Mouse (Mus musculus) thymus, adult 2 months (tissue): ENCODE data around the gene Galntl5.

Experiments
- CTCF ChIP-seq: fragments of 200-500 bp; IDR thresholded peaks from 2 replicates; pipeline ENCODE4 v1.5.1; 2012; ENCODE audit warnings: mild to moderate bottlenecking, control low read depth, low read length, moderate library complexity, borderline replicate concordance; ENCODE audit not compliant: control insufficient read depth, poor library complexity, insufficient read depth; ENCODE audit errors: extremely low read depth
- POLR2A ChIP-seq: fragments of 200-500 bp; IDR thresholded peaks from 2 replicates; pipeline ENCODE4 v1.6.1; 2012; ENCODE audit warnings: mild to moderate bottlenecking, low read length, control low read depth, moderate library complexity; ENCODE audit not compliant: control insufficient read depth, poor library complexity, insufficient read depth; ENCODE audit errors: extremely low read depth

DNA sequence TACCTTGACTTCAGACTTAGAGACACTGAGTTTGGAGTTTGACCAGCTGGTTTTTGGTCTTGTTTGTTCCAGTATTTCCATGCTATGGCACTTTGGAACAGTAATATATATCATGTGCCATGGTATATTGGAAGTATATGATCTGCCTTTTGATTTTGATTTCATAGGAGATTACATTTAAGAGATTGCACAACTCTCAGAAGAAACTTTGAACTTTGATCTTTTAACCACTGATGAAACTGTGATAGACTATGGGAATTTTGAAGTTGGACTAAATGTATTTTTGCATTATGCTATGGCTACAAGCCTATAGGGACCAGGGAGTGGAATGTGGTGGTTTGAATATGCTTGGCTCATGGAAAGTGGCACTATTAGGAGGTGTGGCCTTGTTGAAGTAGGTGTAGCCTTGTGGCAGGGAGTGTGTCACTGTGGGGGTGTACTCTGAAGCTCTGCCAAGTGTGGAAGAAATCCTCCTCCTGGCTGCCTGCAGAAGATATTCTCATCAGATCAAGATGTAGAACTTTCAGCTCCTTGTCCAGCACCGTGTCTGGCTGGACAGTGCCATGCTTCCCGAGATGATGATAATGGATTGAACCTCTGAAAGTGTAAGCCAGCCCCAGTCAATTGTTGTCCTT is 31.8 kb upstream of the Galntl5 start:
- TF ChIP-seq POLR2A = no peak
- no peak for TF ChIP-seq CTCF
